Mouse (Mus musculus): Measurements from ENCODE around the gene Pald1. TPM values are rescaled to one million over a fixed set of nuclear protein-coding genes. Genes with fewer than 3 reads are reported as not detected.
A peak's percentile ranks its signal among the peaks of the same experiment; 100 is the strongest.

Gene Pald1
- polyA plus RNA-seq, 1 experiment from 2014 or later = 20.2 TPM

GRCm38 (mm10) chr10:61379340-61380040 is 3.8 kb downstream of the Pald1 start:
- 87% methylated on average over 13 of the region's 13 CpGs for WGBS

GRCm38 (mm10) chr10:61378698-61379097 is 4.6 kb downstream of the Pald1 start:
- H3K4me1 ChIP-seq (replicated peaks; ENCODE audit: insufficient read depth, low read length) = peaks cover 35% of the 10 kb centered on the region
- ATAC-seq (replicated peaks; ENCODE audit: low FRiP score, low read depth) = no peak

More at GRCm38 (mm10) chr10:61379340-61380040, 3.8 kb downstream of the Pald1 start:
- H3K27ac ChIP-seq = no peak overlapping the region
- no peak overlapping the region for H3K4me3 ChIP-seq (replicated peaks; ENCODE audit: low read depth, low read length)
- no peak for TF ChIP-seq CTCF (IDR thresholded peaks at IDR 0.05; ENCODE audit: low read depth)
- ATAC-seq (replicated peaks; ENCODE audit: low FRiP score, low read depth) (no peak), DNase-seq (ENCODE audit: low spot score) (no peak)
- peak overlapping the region; percentile 87 for H3K4me2 ChIP-seq (ENCODE audit: low read length)
- no peaks in the 10 kb centered on the region for H3K9me3 ChIP-seq (replicated peaks; ENCODE audit: low read length)
- H3K4me1 ChIP-seq (replicated peaks; ENCODE audit: insufficient read depth, low read length) = peaks cover 33% of the 10 kb centered on the region; the same call in 1 of the 2 replicates
- H3K9ac ChIP-seq (ENCODE audit: low read depth, low read length) = no peak overlapping the region
- H3K27me3 ChIP-seq (ENCODE audit: insufficient read depth, low read length) = no peaks in the 10 kb centered on the region
- H3K36me3 ChIP-seq (ENCODE audit: insufficient read depth, low read length) = no peaks in the 10 kb centered on the region

GRCm38 (mm10) chr10:61378050-61378449 is 5.3 kb downstream of the Pald1 start:
- no peak for DNase-seq (ENCODE audit: low spot score)
- Histone ChIP-seq H3K9me3 (replicated peaks; ENCODE audit: low read length) (no peaks in the 10 kb centered on the region), H3K27ac (no peak overlapping the region), H3K9ac (ENCODE audit: low read depth, low read length) (no peak overlapping the region), H3K4me3 (replicated peaks; ENCODE audit: low read depth, low read length) (no peak overlapping the region), H3K36me3 (ENCODE audit: insufficient read depth, low read length) (no peaks in the 10 kb centered on the region), H3K4me1 (replicated peaks; ENCODE audit: insufficient read depth, low read length) (peaks cover 37% of the 10 kb centered on the region), H3K27me3 (ENCODE audit: insufficient read depth, low read length) (no peaks in the 10 kb centered on the region), H3K4me2 (ENCODE audit: low read length) (no peak overlapping the region)
- TF ChIP-seq CTCF (IDR thresholded peaks at IDR 0.05; ENCODE audit: low read depth) = no peak
- no peak for ATAC-seq (replicated peaks; ENCODE audit: low FRiP score, low read depth)
- WGBS = 88% methylated on average over 5 of the region's 5 CpGs

More at GRCm38 (mm10) chr10:61378698-61379097, 4.6 kb downstream of the Pald1 start:
- Histone ChIP-seq H3K4me2 (ENCODE audit: low read length) (no peak overlapping the region), H3K4me3 (replicated peaks; ENCODE audit: low read depth, low read length) (no peak overlapping the region), H3K9me3 (replicated peaks; ENCODE audit: low read length) (no peaks in the 10 kb centered on the region), H3K27ac (no peak overlapping the region), H3K27me3 (ENCODE audit: insufficient read depth, low read length) (no peaks in the 10 kb centered on the region), H3K9ac (ENCODE audit: low read depth, low read length) (no peak overlapping the region), H3K36me3 (ENCODE audit: insufficient read depth, low read length) (no peaks in the 10 kb centered on the region)
- DNase-seq (ENCODE audit: low spot score) = no peak
- 77% methylated on average over 5 of the region's 5 CpGs for WGBS
- TF ChIP-seq CTCF (IDR thresholded peaks at IDR 0.05; ENCODE audit: low read depth) = no peak

- WGBS = 33% methylated on average over 6 of the region's 6 CpGs
- H3K4me2 ChIP-seq (ENCODE audit: low read length) = 0 out of 2 replicates have a peak overlapping the region, but pooled peaks have one; percentile 11
- ATAC-seq (replicated peaks; ENCODE audit: low FRiP score, low read depth) (peak; percentile 47), DNase-seq (ENCODE audit: low spot score) (peak; percentile 83)
- H3K4me1 ChIP-seq (replicated peaks; ENCODE audit: insufficient read depth, low read length) = peaks cover 54% of the 10 kb centered on the region
- no peaks in the 10 kb centered on the region for H3K9me3 ChIP-seq (replicated peaks; ENCODE audit: low read length)
- H3K27ac ChIP-seq = peak overlapping the region; percentile 55
- no peak overlapping the region for H3K4me3 ChIP-seq (replicated peaks; ENCODE audit: low read depth, low read length)
- no peaks in the 10 kb centered on the region for H3K27me3 ChIP-seq (ENCODE audit: insufficient read depth, low read length)
- no peaks in the 10 kb centered on the region for H3K36me3 ChIP-seq (ENCODE audit: insufficient read depth, low read length)
- H3K9ac ChIP-seq (ENCODE audit: low read depth, low read length) = no peak overlapping the region
- no peak for TF ChIP-seq CTCF (IDR thresholded peaks at IDR 0.05; ENCODE audit: low read depth)
Measured at GRCm38 (mm10) chr10:61374771-61375481, 8.4 kb downstream of the Pald1 start.

- Histone ChIP-seq H3K4me3 (replicated peaks; ENCODE audit: low read depth, low read length) (no peak overlapping the region), H3K36me3 (ENCODE audit: insufficient read depth, low read length) (no peaks in the 10 kb centered on the region), H3K27ac (peak overlapping the region; percentile 55), H3K4me2 (ENCODE audit: low read length) (0 out of 2 replicates have a peak overlapping the region, but pooled peaks have one; percentile 11), H3K9ac (ENCODE audit: low read depth, low read length) (no peak overlapping the region), H3K27me3 (ENCODE audit: insufficient read depth, low read length) (no peaks in the 10 kb centered on the region), H3K9me3 (replicated peaks; ENCODE audit: low read length) (no peaks in the 10 kb centered on the region), H3K4me1 (replicated peaks; ENCODE audit: insufficient read depth, low read length) (peaks cover 59% of the 10 kb centered on the region)
- peak; percentile 54 for DNase-seq (ENCODE audit: low spot score)
- no peak for TF ChIP-seq CTCF (IDR thresholded peaks at IDR 0.05; ENCODE audit: low read depth)
- WGBS = 24% methylated on average over 4 of the region's 4 CpGs
- no peak for ATAC-seq (replicated peaks; ENCODE audit: low FRiP score, low read depth)
Measured at GRCm38 (mm10) chr10:61374076-61374475, 9.3 kb downstream of the Pald1 start.

- no peak for ATAC-seq (replicated peaks; ENCODE audit: low FRiP score, low read depth)
- no peak for DNase-seq (ENCODE audit: low spot score)
- TF ChIP-seq CTCF (IDR thresholded peaks at IDR 0.05; ENCODE audit: low read depth) = no peak
- H3K9me3 ChIP-seq (replicated peaks; ENCODE audit: low read length) = no peaks in the 10 kb centered on the region
- 50% methylated on average over 4 of the region's 4 CpGs for WGBS
- no peak overlapping the region for H3K4me2 ChIP-seq (ENCODE audit: low read length)
- H3K27me3 ChIP-seq (ENCODE audit: insufficient read depth, low read length) = no peaks in the 10 kb centered on the region
- H3K27ac ChIP-seq = 0 out of 2 replicates have a peak overlapping the region, but pooled peaks have one; percentile 26
- no peak overlapping the region for H3K4me3 ChIP-seq (replicated peaks; ENCODE audit: low read depth, low read length)
- H3K9ac ChIP-seq (ENCODE audit: low read depth, low read length) = no peak overlapping the region
- no peaks in the 10 kb centered on the region for H3K36me3 ChIP-seq (ENCODE audit: insufficient read depth, low read length)
- peaks cover 54% of the 10 kb centered on the region for H3K4me1 ChIP-seq (replicated peaks; ENCODE audit: insufficient read depth, low read length)
Measured at GRCm38 (mm10) chr10:61372585-61372923, 10.8 kb downstream of the Pald1 start.
